Mouse (Mus musculus) hindbrain, embryonic 15.5 days (tissue): Measurements from ENCODE around the gene Gpld1. TPM values are rescaled to one million over a fixed set of nuclear protein-coding genes. Genes with fewer than 3 reads are reported as not detected.

ENCODE experiments used
- ATAC-seq: fragments of 200-750 bp; cut with Nextera tagmentation; 2 replicates; pipeline ENCODE4 v1.8.0; 2017; ENCODE audit warnings: low read depth, moderate number of reproducible peaks, moderate TSS enrichment; ENCODE audit not compliant: low FRiP score
- H3K27ac ChIP-seq: fragments of 300-500 bp; sonication (generic); replicated peaks from 2 replicates; pipeline ENCODE4 v1.5.1; 2015; ENCODE audit warnings: mild to moderate bottlenecking, inconsistent platforms
- H3K27me3 ChIP-seq: fragments of 300-500 bp; sonication (generic); 2 replicates; pipeline ENCODE4 v1.6.1; 2015; ENCODE audit warnings: control low read depth, inconsistent platforms
- H3K36me3 ChIP-seq: fragments of 300-500 bp; sonication (generic); 2 replicates; pipeline ENCODE4 v1.6.1; 2015; ENCODE audit warnings: control low read depth, inconsistent platforms
- H3K4me1 ChIP-seq: fragments of 300-500 bp; sonication (generic); replicated peaks from 2 replicates; pipeline ENCODE4 v1.6.1; 2015; ENCODE audit warnings: control low read depth, inconsistent platforms
- H3K4me2 ChIP-seq: fragments of 300-500 bp; sonication (generic); 2 replicates; pipeline ENCODE4 v1.6.1; 2015; ENCODE audit warnings: moderate library complexity, mild to moderate bottlenecking, inconsistent platforms
- H3K4me3 ChIP-seq: fragments of 300-500 bp; sonication (generic); 2 replicates; pipeline ENCODE4 v1.5.1; 2015; ENCODE audit warnings: mild to moderate bottlenecking, inconsistent platforms
- H3K9ac ChIP-seq: fragments of 300-500 bp; sonication (generic); 2 replicates; pipeline ENCODE4 v1.6.1; 2015; ENCODE audit warnings: inconsistent platforms
- H3K9me3 ChIP-seq: fragments of 300-500 bp; sonication (generic); 2 replicates; pipeline ENCODE4 v1.6.1; 2016; ENCODE audit warnings: control low read depth, inconsistent platforms
- WGBS: fragments of 180-500 bp; shearing (Covaris S2); methylation state at CpG from one replicate; pipeline ENCODE4 v1.1.7; 2015; 5-methylcytosine and 5-hydroxymethylcytosine counted together
- polyA plus RNA-seq: library from polyadenylated mRNA; unstranded; fragments of >200 nt; fragmentation: Nextera tagmentation; extraction: Ambion mirVana; gene quantifications from 2 replicates; pipeline ENCODE4 v1.2.1, GENCODE M21; 2015

Gpld1 gene
- polyA plus RNA-seq, 1 experiment from 2014 or later = 3.2 TPM

GRCm38 (mm10) chr13:24923991-24924390 is 19.0 kb upstream of the Gpld1 start:
- no peak overlapping the region for H3K9ac ChIP-seq
- no peak overlapping the region for H3K4me3 ChIP-seq
- H3K27me3 ChIP-seq = no peaks in the 10 kb centered on the region
- H3K4me2 ChIP-seq = no peak overlapping the region
- no peak overlapping the region for H3K27ac ChIP-seq
- WGBS = 92% methylated on average over 5 of the region's 5 CpGs
- H3K4me1 ChIP-seq = no peaks in the 10 kb centered on the region
- H3K9me3 ChIP-seq = no peaks in the 10 kb centered on the region
- ATAC-seq = no peak
- peaks cover 38% of the 10 kb centered on the region for H3K36me3 ChIP-seq

GRCm38 (mm10) chr13:24930591-24930990 is 12.4 kb upstream of the Gpld1 start:
- Histone ChIP-seq H3K4me2 (no peak overlapping the region), H3K27me3 (no peaks in the 10 kb centered on the region), H3K9ac (no peak overlapping the region), H3K4me1 (0 out of 2 replicates have a peak, but pooled peaks cover 5% of the 10 kb centered on the region), H3K27ac (no peak overlapping the region), H3K9me3 (no peaks in the 10 kb centered on the region), H3K4me3 (no peak overlapping the region), H3K36me3 (peaks cover 3% of the 10 kb centered on the region; the same call in 1 of the 2 replicates)
- ATAC-seq = no peak

- no peak for ATAC-seq
- Histone ChIP-seq H3K4me2 (no peak overlapping the region), H3K9ac (no peak overlapping the region), H3K27ac (no peak overlapping the region), H3K9me3 (no peaks in the 10 kb centered on the region), H3K4me3 (no peak overlapping the region), H3K36me3 (no peaks in the 10 kb centered on the region; the same call in 1 of the 2 replicates), H3K4me1 (peaks cover 25% of the 10 kb centered on the region), H3K27me3 (no peaks in the 10 kb centered on the region)
- WGBS = 93% methylated on average over 7 of the region's 7 CpGs
Observed at GRCm38 (mm10) chr13:24933199-24933598, 9.8 kb upstream of the Gpld1 start.

- Histone ChIP-seq H3K36me3 (no peaks in the 10 kb centered on the region), H3K9me3 (no peaks in the 10 kb centered on the region), H3K4me1 (peaks cover 32% of the 10 kb centered on the region), H3K9ac (peak overlapping the region; percentile 88), H3K4me3 (peak overlapping the region; percentile 86), H3K27me3 (no peaks in the 10 kb centered on the region), H3K27ac (peak overlapping the region; percentile 89), H3K4me2 (peak overlapping the region; percentile 57)
- ATAC-seq = peak; percentile 38
- WGBS = 38% methylated on average over 5 of the region's 5 CpGs
Observed at GRCm38 (mm10) chr13:24936772-24937107, 6.2 kb upstream of the Gpld1 start.

GRCm38 (mm10) chr13:24937108-24937838 is 5.7 kb upstream of the Gpld1 start, which contains the start of gene Aldh5a1:
Gene Aldh5a1, minus strand, starts transcription at chr13:24937661.
- no peaks in the 10 kb centered on the region for H3K27me3 ChIP-seq
- H3K9ac ChIP-seq = peak within 1 kb of the TSS; percentile 88
- no peaks in the 10 kb centered on the region for H3K9me3 ChIP-seq
- H3K4me3 ChIP-seq = peak within 1 kb of the TSS; percentile 86
- H3K4me1 ChIP-seq = peaks cover 32% of the 10 kb centered on the region
- no peaks in the 10 kb centered on the region for H3K36me3 ChIP-seq
- H3K4me2 ChIP-seq = peak within 1 kb of the TSS; percentile 57
- WGBS = under 1% methylated on average over 72 of the region's 75 CpGs
- peak within 1 kb of the TSS; percentile 89 for H3K27ac ChIP-seq
- peak; percentile 87 for ATAC-seq

- Histone ChIP-seq H3K9me3 (no peaks in the 10 kb centered on the region), H3K4me2 (peak overlapping the region; percentile 57), H3K9ac (peak overlapping the region; percentile 88), H3K4me3 (peak overlapping the region; percentile 86), H3K36me3 (no peaks in the 10 kb centered on the region), H3K27ac (peak overlapping the region; percentile 89), H3K4me1 (peaks cover 32% of the 10 kb centered on the region), H3K27me3 (no peaks in the 10 kb centered on the region)
- peak; percentile 74 for ATAC-seq
- WGBS = 12% methylated on average over 12 of the region's 12 CpGs
Observed at GRCm38 (mm10) chr13:24937839-24938166, 5.1 kb upstream of the Gpld1 start.

- Histone ChIP-seq H3K27ac (no peak overlapping the region), H3K9ac (no peak overlapping the region), H3K9me3 (no peaks in the 10 kb centered on the region), H3K4me1 (peaks cover 32% of the 10 kb centered on the region), H3K4me3 (no peak overlapping the region), H3K36me3 (no peaks in the 10 kb centered on the region), H3K27me3 (no peaks in the 10 kb centered on the region), H3K4me2 (0 out of 2 replicates have a peak overlapping the region, but pooled peaks have one; percentile 57)
- WGBS = 36% methylated on average over 9 of the region's 9 CpGs
- ATAC-seq = no peak
Observed at GRCm38 (mm10) chr13:24938683-24939082, 4.3 kb upstream of the Gpld1 start.

GRCm38 (mm10) chr13:24939472-24939871 is 3.5 kb upstream of the Gpld1 start:
- no peaks in the 10 kb centered on the region for H3K27me3 ChIP-seq
- H3K4me2 ChIP-seq = no peak overlapping the region
- ATAC-seq = no peak
- no peak overlapping the region for H3K27ac ChIP-seq
- H3K4me1 ChIP-seq = peaks cover 32% of the 10 kb centered on the region
- H3K36me3 ChIP-seq = no peaks in the 10 kb centered on the region
- no peak overlapping the region for H3K4me3 ChIP-seq
- H3K9me3 ChIP-seq = no peaks in the 10 kb centered on the region
- 89% methylated on average over 9 of the region's 9 CpGs for WGBS
- no peak overlapping the region for H3K9ac ChIP-seq

- no peak overlapping the region for H3K4me3 ChIP-seq
- no peak overlapping the region for H3K4me2 ChIP-seq
- H3K4me1 ChIP-seq = peaks cover 6% of the 10 kb centered on the region
- H3K27me3 ChIP-seq = no peaks in the 10 kb centered on the region
- no peaks in the 10 kb centered on the region for H3K36me3 ChIP-seq
- no peak overlapping the region for H3K9ac ChIP-seq
- no peaks in the 10 kb centered on the region for H3K9me3 ChIP-seq
- ATAC-seq = no peak
- H3K27ac ChIP-seq = no peak overlapping the region
- 78% methylated on average over 8 of the region's 8 CpGs for WGBS
Observed at GRCm38 (mm10) chr13:24943303-24943702, 351 bp downstream of the Gpld1 start.

GRCm38 (mm10) chr13:24945567-24945966 is 2.6 kb downstream of the Gpld1 start:
- Histone ChIP-seq H3K27me3 (no peaks in the 10 kb centered on the region), H3K36me3 (no peaks in the 10 kb centered on the region), H3K4me2 (no peak overlapping the region), H3K4me1 (no peaks in the 10 kb centered on the region), H3K9ac (no peak overlapping the region), H3K4me3 (no peak overlapping the region), H3K9me3 (no peaks in the 10 kb centered on the region), H3K27ac (no peak overlapping the region)
- 11% methylated on average over 4 of the region's 4 CpGs for WGBS
- peak; percentile 83 for ATAC-seq

- ATAC-seq = no peak
- Histone ChIP-seq H3K4me3 (no peak overlapping the region), H3K9ac (no peak overlapping the region), H3K27ac (no peak overlapping the region), H3K9me3 (no peaks in the 10 kb centered on the region), H3K4me2 (no peak overlapping the region), H3K36me3 (no peaks in the 10 kb centered on the region), H3K27me3 (no peaks in the 10 kb centered on the region), H3K4me1 (no peaks in the 10 kb centered on the region)
- WGBS = 89% methylated on average over 5 of the region's 5 CpGs
Observed at GRCm38 (mm10) chr13:24947158-24947557, 4.2 kb downstream of the Gpld1 start.

- H3K36me3 ChIP-seq = no peaks in the 10 kb centered on the region
- H3K9ac ChIP-seq = no peak overlapping the region
- H3K4me1 ChIP-seq = no peaks in the 10 kb centered on the region
- no peak overlapping the region for H3K27ac ChIP-seq
- H3K4me3 ChIP-seq = no peak overlapping the region
- H3K9me3 ChIP-seq = no peaks in the 10 kb centered on the region
- H3K4me2 ChIP-seq = no peak overlapping the region
- no peak for ATAC-seq
- no peaks in the 10 kb centered on the region for H3K27me3 ChIP-seq
- 93% methylated on average over 6 of the region's 6 CpGs for WGBS
Observed at GRCm38 (mm10) chr13:24948870-24949269, 5.9 kb downstream of the Gpld1 start.

- Histone ChIP-seq H3K9me3 (no peaks in the 10 kb centered on the region), H3K27me3 (no peaks in the 10 kb centered on the region), H3K4me3 (no peak overlapping the region), H3K4me1 (no peaks in the 10 kb centered on the region), H3K4me2 (no peak overlapping the region), H3K36me3 (no peaks in the 10 kb centered on the region), H3K27ac (no peak overlapping the region), H3K9ac (no peak overlapping the region)
- WGBS = 91% methylated on average over 7 of the region's 7 CpGs
- ATAC-seq = no peak
Observed at GRCm38 (mm10) chr13:24952659-24953058, 9.7 kb downstream of the Gpld1 start.
